Mouse (Mus musculus): ENCODE measurements at regions not wholly inside any gene's neighbourhood (a gene's known extent, or its start where the extent isn't known, plus 50 kb on each side); places are given as distances from the start of the nearest gene placed in this dataset.

DNA sequence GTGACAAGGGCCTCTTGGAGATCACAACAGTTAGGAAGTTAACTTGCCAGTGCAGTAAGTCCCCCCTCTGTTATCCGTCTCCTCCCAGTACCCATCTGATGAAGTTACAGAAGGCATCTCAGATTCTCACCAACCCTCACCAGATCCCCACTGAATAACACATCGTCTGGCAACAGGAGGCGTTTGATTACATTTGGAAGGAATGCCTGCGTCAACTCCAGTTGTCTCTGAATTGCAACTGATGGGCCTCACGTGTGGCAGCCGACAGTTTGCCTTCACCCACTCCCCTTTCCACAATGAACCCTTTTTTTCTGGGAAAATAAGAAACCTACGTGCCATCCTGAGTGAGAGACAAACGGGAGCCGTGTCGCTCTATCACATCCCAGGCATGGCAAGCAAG, 64.8 kb upstream of the Bcl6 start:
- TF ChIP-seq CTCF (IDR thresholded peaks at IDR 0.05; ENCODE audit: low read depth) (no peak), EP300 (optimal IDR thresholded peaks at IDR 0.05) (no peak)

All from stomach, postnatal 0 days (tissue).